Mouse (Mus musculus) forebrain, embryonic 14.5 days (tissue): ENCODE results near the gene Nucb2. TPM values are rescaled to one million over a fixed set of nuclear protein-coding genes. Genes with fewer than 3 reads are reported as not detected.

Experiments
- ATAC-seq: fragments of 200-750 bp; cut with Nextera tagmentation; 2 replicates; pipeline ENCODE4 v1.8.0; 2017; ENCODE audit warnings: mild to moderate bottlenecking, moderate library complexity
- DNase-seq: peaks from one replicate; pipeline ENCODE4 v3.0.0-alpha.2; 2015; ENCODE audit warnings: low spot score
- H3K27ac ChIP-seq: fragments of 300-500 bp; sonication (generic); 2 replicates; pipeline ENCODE4 v1.5.1; 2014; ENCODE audit warnings: low read depth, mild to moderate bottlenecking, control low read depth, low read length, moderate library complexity
- H3K27me3 ChIP-seq: fragments of 300-500 bp; sonication (generic); replicated peaks from 2 replicates; pipeline ENCODE4 v1.6.1; 2014; ENCODE audit warnings: low read length, control low read depth, mixed read lengths; ENCODE audit not compliant: control insufficient read depth, insufficient read depth
- H3K36me3 ChIP-seq: fragments of 300-500 bp; sonication (generic); 2 replicates; pipeline ENCODE4 v1.6.1; 2014; ENCODE audit warnings: low read length, control low read depth; ENCODE audit not compliant: control insufficient read depth, insufficient read depth
- H3K4me1 ChIP-seq: fragments of 300-500 bp; sonication (generic); 2 replicates; pipeline ENCODE4 v1.6.1; 2014; ENCODE audit warnings: antibody characterized with exemption, low read length, control low read depth; ENCODE audit not compliant: control insufficient read depth, insufficient read depth
- H3K4me2 ChIP-seq: fragments of 300-500 bp; sonication (generic); 2 replicates; pipeline ENCODE4 v1.6.1; 2014; ENCODE audit warnings: mild to moderate bottlenecking, control low read depth, low read length
- H3K4me3 ChIP-seq: fragments of 300-500 bp; sonication (generic); 2 replicates; pipeline ENCODE4 v1.5.1; 2014; ENCODE audit warnings: low read depth, low read length, control low read depth
- H3K9ac ChIP-seq: fragments of 300-500 bp; sonication (generic); 2 replicates; pipeline ENCODE4 v1.6.1; 2014; ENCODE audit warnings: mild to moderate bottlenecking, low read length, control low read depth, moderate library complexity
- H3K9me3 ChIP-seq: fragments of 300-500 bp; sonication (generic); replicated peaks from 2 replicates; pipeline ENCODE4 v1.6.1; 2016; ENCODE audit warnings: low read length, control low read depth, mixed read lengths; ENCODE audit not compliant: control insufficient read depth
- WGBS: fragments of 180-500 bp; shearing (Covaris S2); extraction: QIAGEN DNeasy Blood & Tissue Kit; methylation state at CpG from one replicate; pipeline ENCODE4 v1.1.7; 2014; 5-methylcytosine and 5-hydroxymethylcytosine counted together
- polyA plus RNA-seq: library from polyadenylated mRNA; unstranded; fragments of >200 nt; fragmentation: Nextera tagmentation; extraction: Ambion mirVana; gene quantifications from 2 replicates; pipeline ENCODE4 v1.2.1, GENCODE M21; 2014

Nucb2 gene
- 18.0 and 19.4 TPM in 2 replicates for polyA plus RNA-seq

DNA sequence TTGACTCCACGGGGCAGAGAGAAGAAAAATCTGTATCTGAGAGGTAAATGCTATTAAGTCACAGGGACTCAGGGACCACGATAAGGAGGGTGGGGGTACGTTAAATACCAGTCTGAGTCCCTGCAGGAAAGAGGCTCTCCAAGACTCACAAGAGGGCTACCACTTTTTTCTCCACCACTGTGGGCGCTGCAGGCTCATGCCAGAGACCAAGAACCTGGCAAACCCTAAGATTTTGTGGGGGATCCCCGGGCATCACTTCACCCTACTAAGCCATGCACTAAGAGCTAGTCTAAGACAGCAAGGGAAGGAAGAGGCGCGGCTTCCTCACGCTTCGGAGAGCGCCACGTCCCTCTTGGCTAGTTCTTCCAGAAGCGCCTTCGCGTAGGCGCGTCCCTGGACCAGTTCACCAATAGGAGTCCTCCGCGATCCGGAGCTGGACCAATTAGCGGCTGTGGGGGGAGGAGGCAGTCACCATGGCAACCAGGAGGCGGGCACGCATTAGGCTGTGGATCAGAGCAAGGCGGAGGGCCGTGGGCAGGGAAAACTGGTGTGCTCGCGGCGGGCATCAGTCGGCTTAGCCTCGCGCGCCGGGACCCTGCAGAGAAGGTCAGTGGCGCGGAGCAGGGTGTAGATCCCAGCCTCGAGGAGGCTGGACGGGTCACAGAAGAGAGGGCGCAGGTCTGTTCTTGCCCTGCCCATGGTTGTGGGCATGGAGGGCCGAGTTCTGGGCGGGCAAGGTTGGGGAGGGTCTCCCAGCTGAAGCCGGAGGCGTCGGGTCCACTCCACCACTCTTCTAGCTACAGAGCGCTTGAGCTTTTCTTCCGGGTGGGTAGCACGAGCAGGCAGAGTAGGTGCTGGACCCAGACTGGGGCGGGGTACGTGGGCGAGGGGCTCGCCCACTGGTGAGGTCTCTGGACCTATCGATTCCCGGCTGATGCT, at the start of gene Nucb2:
Nucb2 (plus strand) TSS at position 491 of the 939 bp plus-strand sequence.
- Histone ChIP-seq H3K27ac (peak within 1 kb of the TSS; percentile 72), H3K9ac (peak within 1 kb of the TSS; percentile 87), H3K4me1 (no peaks in the 10 kb centered on the region; the same call in 1 of the 2 replicates), H3K4me2 (peak within 1 kb of the TSS; percentile 81), H3K27me3 (no peaks in the 10 kb centered on the region), H3K4me3 (peak within 1 kb of the TSS; percentile 61), H3K9me3 (no peaks in the 10 kb centered on the region), H3K36me3 (no peaks in the 10 kb centered on the region)
- WGBS, result under 1% methylated on average over 47 of the region's 51 CpGs
- ATAC-seq, result peak; percentile 100
- peak; percentile 99 for DNase-seq

DNA sequence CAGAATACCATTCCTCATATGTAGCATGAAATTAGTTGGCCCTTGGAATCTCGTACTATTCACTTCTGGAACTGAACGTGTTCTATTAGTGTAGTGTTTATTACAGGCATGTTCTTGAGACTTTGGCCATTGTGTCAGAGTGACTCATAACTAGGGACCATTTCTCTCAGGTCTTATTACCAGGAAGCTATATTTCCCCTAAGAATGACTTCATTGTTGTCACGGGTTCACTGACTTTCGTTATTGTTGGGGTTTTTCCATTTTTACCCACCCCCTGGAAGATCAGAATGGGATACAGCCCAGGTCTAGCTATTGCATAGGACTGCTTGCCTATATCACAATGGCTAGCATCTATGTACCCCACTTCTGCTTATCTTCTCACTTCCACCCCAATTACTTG, 47.2 kb upstream of the Nucb2 start:
- WGBS, result 92% methylated on average over 4 of the region's 4 CpGs
- no peak overlapping the region for H3K9ac ChIP-seq
- no peaks in the 10 kb centered on the region for H3K27me3 ChIP-seq
- ATAC-seq, result no peak
- H3K36me3 ChIP-seq, result no peaks in the 10 kb centered on the region
- no peak for DNase-seq
- H3K4me1 ChIP-seq, result no peaks in the 10 kb centered on the region
- H3K4me3 ChIP-seq, result no peak overlapping the region
- H3K4me2 ChIP-seq, result no peak overlapping the region
- H3K9me3 ChIP-seq, result no peaks in the 10 kb centered on the region
- H3K27ac ChIP-seq, result no peak overlapping the region

DNA sequence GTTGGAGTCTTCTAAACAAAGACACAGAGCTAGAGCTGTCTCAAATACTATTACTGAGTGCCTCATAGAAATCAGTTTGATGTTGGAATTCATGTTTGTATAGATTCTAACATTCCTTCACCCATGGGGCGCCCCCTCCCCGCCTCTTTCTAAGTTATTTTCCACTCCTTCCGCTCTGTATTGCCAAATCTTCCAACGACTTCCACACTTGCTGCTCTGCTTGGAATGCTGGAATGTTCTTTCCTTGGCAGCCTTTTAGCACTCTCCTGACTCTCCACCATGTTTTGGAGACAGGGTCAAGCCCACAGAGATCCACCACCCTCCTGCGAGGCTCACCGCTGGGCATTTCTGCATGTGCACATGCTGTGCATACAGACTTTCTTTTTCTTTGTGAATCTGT, 46.8 kb upstream of the Nucb2 start:
- H3K9me3 ChIP-seq, result no peaks in the 10 kb centered on the region
- H3K4me2 ChIP-seq, result no peak overlapping the region
- no peaks in the 10 kb centered on the region for H3K36me3 ChIP-seq
- H3K4me1 ChIP-seq, result no peaks in the 10 kb centered on the region
- DNase-seq (no peak), ATAC-seq (no peak)
- no peak overlapping the region for H3K4me3 ChIP-seq
- H3K27me3 ChIP-seq, result no peaks in the 10 kb centered on the region
- 88% methylated on average over 6 of the region's 6 CpGs for WGBS
- H3K27ac ChIP-seq, result no peak overlapping the region
- no peak overlapping the region for H3K9ac ChIP-seq

DNA sequence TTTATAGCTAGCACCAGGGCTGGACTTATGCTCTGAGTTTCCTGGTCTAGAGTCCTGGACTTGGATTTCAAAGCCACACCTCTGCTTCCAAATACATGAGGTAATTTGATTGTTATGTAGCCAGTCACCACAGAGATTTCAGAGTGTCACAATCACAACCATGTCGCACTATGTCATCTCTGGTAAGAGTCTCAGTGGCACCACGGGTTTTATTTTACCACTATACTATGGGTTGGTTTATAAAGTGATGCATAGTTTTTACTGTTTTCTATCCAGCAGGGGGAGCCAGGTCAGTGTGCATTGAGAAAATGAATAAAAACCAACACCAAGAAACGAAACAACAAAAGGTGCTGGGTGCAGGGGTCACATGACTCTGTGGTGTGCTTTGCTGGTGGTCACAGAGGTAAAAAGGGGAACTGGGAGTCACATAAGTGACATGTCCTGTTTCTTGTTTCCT, 45.2 kb upstream of the Nucb2 start:
- ATAC-seq (no peak), DNase-seq (peak; percentile 62)
- no peaks in the 10 kb centered on the region for H3K9me3 ChIP-seq
- H3K4me2 ChIP-seq, result no peak overlapping the region
- H3K4me3 ChIP-seq, result no peak overlapping the region
- 39% methylated on average over 3 of the region's 3 CpGs for WGBS
- no peaks in the 10 kb centered on the region for H3K4me1 ChIP-seq
- no peaks in the 10 kb centered on the region for H3K27me3 ChIP-seq
- no peaks in the 10 kb centered on the region for H3K36me3 ChIP-seq
- H3K9ac ChIP-seq, result no peak overlapping the region
- no peak overlapping the region for H3K27ac ChIP-seq

DNA sequence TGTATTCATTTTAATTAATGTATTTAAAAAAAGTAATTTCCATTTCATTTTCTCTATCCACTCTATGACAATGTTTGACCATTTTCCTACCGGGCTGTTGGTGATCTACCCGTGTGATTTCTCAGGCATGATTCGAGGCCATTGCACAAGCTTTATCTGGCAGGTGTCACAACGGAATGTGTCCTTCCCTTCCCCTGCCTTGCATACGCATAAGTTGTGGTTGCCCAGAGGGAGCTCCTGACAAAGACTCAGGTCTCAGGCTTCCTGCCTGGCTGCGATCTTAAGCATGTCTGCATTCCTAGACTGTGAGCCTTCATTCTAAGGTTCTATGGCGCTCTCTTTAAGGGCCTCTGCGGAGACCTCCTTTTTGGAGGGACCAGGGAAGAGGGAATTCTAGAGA, 42.1 kb upstream of the Nucb2 start:
- Histone ChIP-seq H3K9ac (no peak overlapping the region), H3K4me1 (no peaks in the 10 kb centered on the region), H3K36me3 (no peaks in the 10 kb centered on the region), H3K27ac (no peak overlapping the region), H3K4me2 (no peak overlapping the region), H3K4me3 (no peak overlapping the region), H3K9me3 (no peaks in the 10 kb centered on the region), H3K27me3 (no peaks in the 10 kb centered on the region)
- DNase-seq, result no peak
- no peak for ATAC-seq
- 60% methylated on average over 8 of the region's 8 CpGs for WGBS

DNA sequence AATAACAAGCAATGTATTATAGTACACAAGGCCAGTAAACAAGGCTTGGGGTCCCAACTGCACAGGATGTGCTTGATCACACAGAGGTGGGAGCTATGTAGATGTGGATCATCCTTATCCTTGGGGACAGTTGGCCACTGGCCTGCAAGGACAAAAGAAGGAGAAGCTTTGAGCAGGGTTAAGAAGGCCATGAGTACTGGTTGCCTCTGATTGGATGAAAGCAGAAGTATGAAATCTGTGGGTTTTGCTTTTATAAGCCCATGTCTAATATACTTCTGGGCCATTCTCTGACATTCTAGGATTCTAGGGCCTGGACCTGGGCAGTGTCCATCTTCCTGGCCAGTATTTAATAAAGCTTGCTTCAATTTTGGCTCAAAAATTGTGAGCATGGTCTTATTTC, 28.3 kb upstream of the Nucb2 start:
- no peaks in the 10 kb centered on the region for H3K27me3 ChIP-seq
- H3K36me3 ChIP-seq, result no peaks in the 10 kb centered on the region
- no peak overlapping the region for H3K4me2 ChIP-seq
- H3K9me3 ChIP-seq, result no peaks in the 10 kb centered on the region
- no peak overlapping the region for H3K4me3 ChIP-seq
- no peak overlapping the region for H3K9ac ChIP-seq
- ATAC-seq (no peak), DNase-seq (no peak)
- H3K27ac ChIP-seq, result no peak overlapping the region
- no peaks in the 10 kb centered on the region for H3K4me1 ChIP-seq

DNA sequence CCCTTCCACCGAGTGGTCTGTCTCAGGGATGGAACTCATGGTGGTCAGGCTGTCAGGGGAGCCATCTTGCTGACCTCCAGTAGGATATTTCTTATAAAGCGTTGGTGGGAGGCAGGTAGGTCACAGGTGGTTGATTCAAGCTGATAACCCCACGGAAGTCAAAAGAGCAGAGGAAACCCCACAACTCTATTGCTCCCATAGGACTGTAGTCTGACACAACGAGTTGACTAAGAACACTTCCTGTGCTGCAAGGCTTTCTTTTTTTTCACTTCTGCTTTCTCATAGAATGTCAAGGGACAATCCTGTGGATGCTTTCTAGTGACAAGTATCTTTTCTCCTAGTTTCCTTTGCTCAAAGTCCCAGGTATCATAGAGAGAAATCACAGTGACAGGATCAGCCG, 27.9 kb upstream of the Nucb2 start:
- no peaks in the 10 kb centered on the region for H3K36me3 ChIP-seq
- ATAC-seq (no peak), DNase-seq (no peak)
- H3K4me2 ChIP-seq, result no peak overlapping the region
- no peaks in the 10 kb centered on the region for H3K9me3 ChIP-seq
- H3K9ac ChIP-seq, result no peak overlapping the region
- 87% methylated on average over 5 of the region's 5 CpGs for WGBS
- no peaks in the 10 kb centered on the region for H3K4me1 ChIP-seq
- no peaks in the 10 kb centered on the region for H3K27me3 ChIP-seq
- no peak overlapping the region for H3K27ac ChIP-seq
- H3K4me3 ChIP-seq, result no peak overlapping the region

DNA sequence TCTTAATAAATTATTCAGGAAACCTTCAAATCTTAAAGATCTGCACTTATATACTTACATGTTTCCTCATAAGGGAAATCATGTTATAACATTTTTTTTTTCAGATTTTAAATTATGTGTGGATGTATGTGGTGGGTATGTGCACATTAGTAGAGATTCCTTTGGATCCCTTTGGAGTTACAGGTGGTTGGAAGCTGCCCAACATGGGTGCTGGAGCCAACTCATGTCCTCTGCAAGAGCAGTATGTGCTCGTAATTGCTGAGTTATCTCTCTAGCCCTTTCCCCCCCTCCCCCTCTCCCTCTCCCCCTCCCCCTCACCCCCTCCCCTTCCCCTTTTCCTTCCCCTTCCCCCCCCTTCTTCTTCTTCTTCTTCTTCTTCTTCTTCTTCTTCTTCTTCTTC, 21.1 kb upstream of the Nucb2 start:
- Histone ChIP-seq H3K9ac (no peak overlapping the region), H3K36me3 (no peaks in the 10 kb centered on the region), H3K4me2 (no peak overlapping the region), H3K4me1 (no peaks in the 10 kb centered on the region), H3K4me3 (no peak overlapping the region), H3K9me3 (no peaks in the 10 kb centered on the region), H3K27ac (no peak overlapping the region), H3K27me3 (no peaks in the 10 kb centered on the region)
- ATAC-seq (no peak), DNase-seq (peak; percentile 41)
- WGBS, result 21% methylated on average over 1 of the region's 1 CpGs

DNA sequence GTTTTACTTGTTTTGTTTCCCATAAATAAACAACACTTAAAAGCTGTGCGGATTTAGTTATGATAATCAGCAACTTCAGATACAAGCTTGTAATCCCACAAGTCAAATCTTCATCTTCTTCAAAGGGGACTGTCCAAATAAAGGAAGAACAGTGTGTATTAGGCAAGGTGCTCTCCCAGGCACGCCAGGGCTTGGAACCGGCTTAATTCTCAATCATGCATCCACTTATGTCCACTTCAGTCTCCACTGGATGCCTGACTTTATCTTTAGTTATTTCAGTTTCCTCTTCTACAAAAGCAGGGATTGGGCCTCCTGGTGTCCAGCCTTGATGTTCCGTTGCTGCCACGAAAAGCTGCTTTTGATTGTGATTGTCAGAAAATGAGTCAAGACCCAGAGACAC, 20.4 kb upstream of the Nucb2 start:
- H3K27ac ChIP-seq, result no peak overlapping the region
- H3K9me3 ChIP-seq, result no peaks in the 10 kb centered on the region
- no peaks in the 10 kb centered on the region for H3K4me1 ChIP-seq
- 84% methylated on average over 5 of the region's 5 CpGs for WGBS
- no peak for ATAC-seq
- no peak for DNase-seq
- no peaks in the 10 kb centered on the region for H3K27me3 ChIP-seq
- H3K4me3 ChIP-seq, result no peak overlapping the region
- H3K9ac ChIP-seq, result no peak overlapping the region
- no peak overlapping the region for H3K4me2 ChIP-seq
- H3K36me3 ChIP-seq, result no peaks in the 10 kb centered on the region
